Mouse (Mus musculus) liver, adult 2 months (tissue): ENCODE data around the gene Bub1b.

Experiments
- CTCF ChIP-seq: fragments of 200-500 bp; IDR thresholded peaks from 2 replicates; pipeline ENCODE4 v1.5.1; 2011; ENCODE audit warnings: low read depth, low read length, control low read depth
- POLR2A ChIP-seq: fragments of 200-500 bp; IDR thresholded peaks from 2 replicates; pipeline ENCODE4 v1.6.1; 2011; ENCODE audit warnings: low read length, control low read depth; ENCODE audit not compliant: insufficient read depth; ENCODE audit errors: extremely low read depth

GRCm38 (mm10) chr2:118667181-118667580 lies 69.2 kb downstream of the Bub1b start:
- no peak for TF ChIP-seq POLR2A
- TF ChIP-seq CTCF = no peak
